Mouse (Mus musculus): ENCODE results near the gene Pimreg.

Pimreg gene

DNA sequence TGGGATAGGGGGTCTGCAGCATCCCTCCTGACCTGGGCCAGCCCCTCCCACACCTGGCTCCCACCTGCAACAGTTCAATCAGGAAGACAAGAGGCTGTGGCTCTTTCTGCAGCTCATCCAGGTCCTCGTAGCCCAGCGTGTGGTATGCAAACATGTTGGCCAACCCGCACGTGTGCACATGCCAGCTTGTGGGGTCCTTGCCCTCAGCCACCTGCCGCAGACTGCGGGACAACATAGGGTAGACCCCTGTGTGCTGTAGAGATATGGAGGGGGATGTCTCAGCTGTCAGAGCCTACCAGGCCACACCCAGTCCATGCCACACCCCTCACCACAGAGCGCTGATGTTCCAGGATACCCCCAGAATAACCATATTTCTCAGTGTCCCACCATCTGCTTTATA, 10.5 kb upstream of the Pimreg start:
- DNase-seq: no peak

DNA sequence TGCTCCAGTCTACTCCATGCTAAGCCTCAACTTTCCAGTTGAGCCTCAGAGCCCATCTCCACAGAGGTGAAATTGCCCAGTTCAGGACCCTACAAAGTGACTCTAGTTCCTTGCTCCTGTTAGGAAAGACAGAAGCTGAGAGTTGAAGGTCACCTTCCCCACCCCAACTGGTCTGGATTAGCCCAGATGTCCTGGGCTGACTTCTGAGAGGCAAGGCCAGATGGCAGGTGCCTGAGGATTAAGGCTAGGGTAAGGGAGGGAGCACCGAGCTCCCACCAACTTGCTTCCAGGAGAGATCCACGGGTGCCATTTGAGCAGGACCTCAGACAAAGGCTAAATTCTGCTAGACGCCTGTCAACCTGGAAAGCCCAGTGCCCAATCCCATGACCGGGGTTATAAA, 9.7 kb upstream of the Pimreg start:
- DNase-seq: peak; percentile 65

DNA sequence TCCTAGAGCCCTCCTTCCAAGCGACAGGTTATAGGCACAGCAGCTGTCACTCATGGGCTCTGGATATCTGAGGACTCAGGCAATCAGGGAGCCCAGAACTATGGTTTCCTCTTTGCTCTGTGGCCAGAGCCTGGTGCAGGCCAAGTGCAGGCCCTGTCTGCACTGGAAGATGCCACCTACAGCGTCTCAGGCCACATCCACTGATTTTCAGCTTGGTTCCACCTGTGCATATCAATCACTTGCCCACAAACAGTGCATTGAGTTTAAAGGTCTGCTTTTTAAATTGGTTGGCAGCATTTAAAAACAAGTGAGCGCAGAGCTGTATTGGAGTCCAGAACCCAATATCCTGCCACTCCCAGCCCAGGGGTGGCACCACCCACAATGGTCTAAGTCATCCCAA, 9.2 kb upstream of the Pimreg start:
- no peak for DNase-seq

DNA sequence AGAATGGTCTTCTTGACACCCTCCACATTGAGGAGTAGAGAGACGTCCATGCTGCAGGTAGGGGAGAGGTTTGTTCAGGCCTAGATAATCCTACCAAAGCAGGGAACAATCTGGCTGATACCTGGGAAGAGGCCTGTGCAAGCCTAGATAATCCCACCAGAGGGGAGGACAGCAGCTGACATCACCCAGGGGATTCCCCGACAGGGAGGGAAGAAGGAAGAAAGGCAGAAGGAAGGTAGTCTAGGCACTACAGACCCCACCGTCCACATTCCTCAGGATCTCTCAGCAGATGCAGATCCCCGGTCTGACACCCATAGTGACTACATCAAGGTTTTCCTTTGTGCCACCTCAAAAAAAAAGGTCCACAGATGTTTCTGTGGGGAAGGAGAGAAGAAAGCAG, 4.4 kb upstream of the Pimreg start, which contains the start of gene Aipl1:
Aipl1 (minus strand) TSS at position 101 of the 400 bp plus-strand sequence.
- DNase-seq: peak; percentile 40

DNA sequence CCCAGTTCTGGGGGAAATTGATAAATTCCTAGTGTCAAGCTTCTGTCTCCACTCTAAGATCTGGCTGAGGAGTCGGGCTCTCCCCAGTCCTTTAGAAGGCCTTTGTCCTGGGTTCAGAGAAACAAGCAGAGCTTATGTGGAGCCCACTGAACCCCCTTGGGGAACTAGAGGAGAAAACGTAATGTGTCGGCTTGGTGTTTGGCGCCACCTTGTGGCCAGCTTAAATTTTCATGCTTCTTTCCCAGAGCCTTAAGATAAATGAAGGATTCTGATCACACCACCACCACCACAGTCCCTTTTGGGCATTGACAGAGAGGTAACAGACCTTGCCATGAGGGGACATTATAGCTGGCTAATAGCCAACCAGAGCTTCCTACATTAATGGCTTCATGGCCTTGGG, 3.8 kb upstream of the Pimreg start:
- peak; percentile 90 for DNase-seq

DNA sequence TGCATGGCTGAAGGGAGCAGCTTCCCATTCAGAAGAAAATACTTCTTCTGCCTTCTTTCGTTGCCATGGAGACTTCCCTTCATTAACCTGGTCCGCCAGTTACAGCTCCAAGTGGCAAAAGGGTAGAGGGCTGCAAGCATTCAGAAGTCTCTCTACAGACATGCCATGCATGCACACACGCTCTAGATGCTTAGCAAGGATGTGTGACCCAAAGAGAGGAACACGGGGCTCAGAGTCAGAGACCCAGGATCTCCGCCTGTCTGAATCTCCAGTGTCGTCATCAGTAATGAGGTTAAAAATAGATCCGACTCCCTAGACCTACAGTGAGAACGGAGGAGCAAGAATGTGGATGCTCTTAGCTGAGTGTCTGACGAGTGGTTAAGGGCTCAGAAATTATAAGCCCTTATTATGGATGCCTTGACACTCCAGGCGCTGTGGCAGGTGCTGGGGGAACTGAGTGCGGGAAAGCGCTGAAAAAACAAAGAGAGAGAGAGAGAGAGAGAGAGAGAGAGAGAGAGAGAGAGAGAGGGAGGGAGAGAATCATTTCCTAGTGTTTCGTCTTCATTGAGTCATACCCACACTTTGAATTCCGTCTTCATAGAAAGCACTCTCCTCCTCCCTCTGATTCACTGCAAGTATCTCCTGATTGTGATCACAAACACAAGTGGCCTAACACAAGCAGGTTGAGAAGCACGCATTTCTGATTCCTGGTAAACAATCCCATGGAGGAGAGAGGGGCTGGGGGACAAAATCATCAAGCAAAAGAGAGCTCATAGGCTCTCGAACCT, 2.0 kb upstream of the Pimreg start:
- DNase-seq: peak; percentile 55

DNA sequence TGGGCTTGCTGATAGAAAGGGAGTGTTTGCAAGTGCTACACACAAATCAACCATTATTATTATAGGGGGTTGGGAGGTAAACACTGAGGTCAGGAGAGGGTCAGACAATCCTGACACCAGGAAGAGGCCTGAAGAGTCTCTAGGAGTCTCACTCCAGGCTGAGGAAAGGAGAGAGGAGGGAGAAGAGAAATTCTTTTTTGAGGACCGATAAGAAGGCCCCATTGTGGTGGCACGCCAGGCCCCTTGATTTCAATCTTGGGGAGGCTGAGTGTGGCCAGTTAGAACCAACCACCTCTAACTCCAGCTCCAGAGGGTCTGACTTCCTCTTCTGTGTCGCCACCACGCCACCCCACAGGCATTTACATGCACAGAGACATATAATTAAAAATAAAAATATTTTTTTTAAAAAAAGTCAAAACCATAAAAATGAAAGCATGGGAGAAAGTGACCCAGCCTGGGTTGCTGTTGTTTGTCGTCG, 503 bp upstream of the Pimreg start:
- no peak for DNase-seq

DNA sequence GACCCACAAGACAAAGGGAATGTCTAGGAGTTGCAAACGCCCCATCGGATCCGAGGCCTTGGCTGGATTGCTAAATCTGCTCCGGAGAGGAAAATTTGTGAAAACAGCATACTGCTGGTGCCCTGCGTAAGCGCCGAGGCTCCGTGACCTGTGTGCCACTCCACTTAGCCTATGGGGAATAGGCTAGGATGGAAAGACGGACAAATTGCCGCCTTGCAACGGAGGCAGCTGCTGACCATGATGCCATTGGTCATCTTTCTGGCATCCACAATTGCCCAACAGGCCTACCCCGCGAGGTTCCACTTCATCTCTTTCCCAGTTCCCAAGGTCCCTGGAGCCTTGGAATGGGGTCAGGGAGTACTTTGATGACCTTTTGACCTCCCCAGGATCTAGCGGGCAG, 799 bp downstream of the Pimreg start:
- DNase-seq: peak; percentile 36

DNA sequence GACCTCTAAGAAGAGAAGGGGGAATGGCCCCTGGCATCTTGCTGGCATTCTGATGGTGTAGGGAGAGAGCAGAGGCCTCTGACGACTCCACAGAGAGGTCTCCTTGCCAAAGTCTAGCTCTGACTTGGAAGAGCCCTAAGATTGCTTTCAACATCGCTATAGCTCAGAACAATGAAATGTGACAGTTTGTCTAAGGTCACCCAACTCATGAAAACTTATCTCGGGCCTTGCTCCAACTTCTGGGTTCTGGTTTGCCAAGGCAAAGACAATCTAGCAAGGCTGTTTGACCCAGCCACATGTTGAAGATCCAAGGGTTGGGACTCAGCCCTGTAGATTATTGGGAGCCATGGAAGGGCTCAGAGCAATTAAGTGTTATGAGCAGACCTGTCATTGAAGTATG, 2.4 kb downstream of the Pimreg start:
- no peak for DNase-seq

DNA sequence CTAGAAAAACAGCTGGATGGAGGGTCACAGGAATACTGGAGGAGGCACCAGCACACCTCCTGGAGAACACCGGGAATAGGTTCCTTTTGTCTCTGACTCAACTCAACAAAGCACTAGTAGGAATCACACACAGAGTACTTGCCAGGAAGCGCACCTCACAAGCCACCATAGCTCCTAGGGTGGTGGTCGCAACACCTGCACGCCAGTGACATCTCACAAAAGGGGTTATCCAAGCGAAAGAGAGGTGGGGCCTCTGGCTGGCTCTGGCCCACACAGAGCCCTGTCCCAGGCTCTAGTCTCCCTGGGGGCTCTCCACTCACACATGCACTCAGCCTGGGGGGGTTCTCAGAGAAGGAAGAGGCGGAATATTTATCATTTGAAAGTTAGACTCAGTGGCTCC, 6.9 kb downstream of the Pimreg start:
- no peak for DNase-seq

DNA sequence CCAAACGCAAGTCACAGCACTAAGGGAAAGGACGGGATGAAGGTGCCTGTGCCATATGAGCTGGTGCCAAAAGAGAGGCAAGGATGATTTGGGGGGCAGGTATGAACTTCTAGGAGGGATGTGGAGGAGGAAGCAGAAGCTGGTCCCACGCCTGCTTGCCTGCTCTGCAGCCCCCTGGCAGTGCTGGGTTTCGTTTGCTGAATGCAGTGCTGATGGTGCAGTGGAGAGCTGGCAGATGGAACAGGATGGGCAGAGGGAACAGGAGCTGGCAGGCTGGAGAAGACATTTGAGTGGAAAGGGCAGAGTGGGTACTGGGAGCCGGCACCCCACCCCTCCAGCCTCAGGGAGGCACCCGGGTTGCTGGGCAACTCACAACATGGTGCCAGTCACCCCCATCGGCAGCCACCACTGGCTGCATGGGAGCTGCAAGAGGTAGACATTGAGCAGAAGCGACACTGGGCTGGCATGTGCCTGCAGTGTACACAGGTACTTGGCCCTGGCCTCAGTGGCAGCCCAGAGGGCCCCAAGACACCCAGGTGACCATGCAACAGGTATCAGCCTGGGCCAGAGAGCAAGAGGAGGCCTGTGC, 7.4 kb downstream of the Pimreg start:
- DNase-seq: no peak

DNA sequence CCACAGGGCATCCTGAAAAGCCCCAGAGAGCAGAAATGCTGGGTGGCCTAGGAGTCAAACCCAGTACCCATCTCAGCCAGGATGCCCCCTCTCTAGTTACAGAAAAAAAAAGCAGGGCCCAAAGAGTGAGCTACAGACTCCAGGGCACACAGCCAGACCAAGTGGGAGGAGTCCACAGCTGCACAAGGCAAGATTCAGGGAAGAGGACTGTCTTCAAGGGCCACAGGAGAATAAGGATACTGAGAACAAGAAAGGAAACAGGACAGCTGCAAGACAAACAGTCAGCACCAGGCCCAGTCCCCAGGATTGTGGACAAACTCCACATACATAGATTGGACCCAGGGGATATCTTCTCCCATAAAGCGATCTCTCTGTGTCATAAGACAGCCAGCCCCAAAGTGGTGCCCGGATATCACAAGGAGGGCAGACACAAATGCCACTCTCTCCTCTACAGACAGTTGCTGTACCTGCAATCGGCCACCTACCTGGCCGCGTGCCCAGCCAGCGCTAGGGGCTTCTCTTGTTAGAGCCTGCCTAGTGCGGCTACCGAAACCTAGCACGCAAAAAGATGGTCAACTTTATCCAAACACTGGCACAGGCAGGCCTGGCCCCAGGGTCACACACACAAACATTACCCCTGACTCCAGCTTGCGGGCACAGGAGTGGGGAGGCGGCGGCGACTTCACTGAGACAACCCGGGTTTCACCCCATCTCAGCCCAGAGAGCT, 8.5 kb downstream of the Pimreg start:
- no peak for DNase-seq

DNA sequence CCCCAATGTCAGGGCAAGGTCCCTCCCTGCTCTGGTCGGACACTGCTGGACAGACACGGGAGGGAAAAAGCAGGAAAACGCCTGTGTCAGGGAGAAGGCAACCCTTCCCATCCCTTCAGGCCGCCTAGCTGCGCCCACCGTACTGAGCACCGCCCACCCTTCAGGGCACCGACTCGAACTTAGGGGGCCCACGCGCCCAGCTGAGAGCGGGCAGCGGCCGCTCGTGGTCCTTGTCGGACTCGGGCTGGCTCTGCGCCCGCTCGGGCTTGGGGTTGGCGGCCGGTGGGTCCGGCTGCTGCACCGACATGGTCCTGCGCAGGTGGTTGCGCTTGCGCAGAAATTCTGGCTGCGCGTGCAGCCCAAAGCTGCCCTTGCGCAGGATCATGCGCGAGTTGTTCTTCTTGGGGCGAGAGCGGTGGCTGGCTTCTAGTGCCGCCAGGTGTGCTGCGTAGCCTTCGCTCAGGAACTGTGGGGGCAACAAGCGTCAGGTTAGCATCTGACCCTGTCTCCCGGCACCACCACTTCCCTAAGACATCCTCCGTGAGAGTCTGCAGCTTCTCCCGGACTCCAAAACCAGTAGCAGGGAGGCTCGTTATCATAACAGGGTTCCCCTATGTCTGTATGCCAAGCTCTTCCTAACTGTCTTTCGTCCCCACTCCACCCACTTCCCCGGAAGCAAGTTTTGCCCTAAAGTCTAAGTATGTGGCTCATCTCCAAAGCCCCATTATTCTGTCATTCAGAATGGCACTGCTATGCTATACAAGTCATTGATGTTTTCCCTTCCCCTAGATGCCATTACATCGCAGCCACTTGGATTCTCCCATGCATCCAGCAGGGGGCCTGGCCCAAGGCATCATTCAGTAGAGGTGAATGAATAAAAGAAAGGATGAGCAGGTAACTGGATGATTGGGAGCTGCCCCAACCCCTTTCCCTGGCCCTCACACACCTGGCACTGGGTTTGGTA, 9.3 kb downstream of the Pimreg start:
- DNase-seq: peak; percentile 69

DNA sequence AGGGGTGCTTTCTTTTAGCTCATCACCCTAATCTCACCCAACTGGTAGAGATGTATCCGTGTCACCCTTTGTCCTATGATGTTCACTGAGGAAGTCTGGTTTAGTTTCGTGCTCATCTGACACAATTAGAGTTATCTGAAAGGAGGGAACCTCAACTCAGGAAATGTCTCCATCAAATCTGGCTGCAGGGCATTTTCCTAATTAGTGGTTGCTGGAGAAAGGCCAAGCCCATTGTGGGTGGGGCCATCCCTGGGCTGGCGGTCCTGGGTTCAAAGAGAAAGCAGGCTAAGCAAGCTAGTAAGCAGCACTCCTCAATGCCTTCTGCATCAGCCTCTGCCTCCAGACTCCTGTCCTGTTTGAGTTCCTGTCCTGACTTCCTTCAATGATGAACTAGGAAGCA, 10.4 kb downstream of the Pimreg start:
- peak; percentile 64 for DNase-seq

DNA sequence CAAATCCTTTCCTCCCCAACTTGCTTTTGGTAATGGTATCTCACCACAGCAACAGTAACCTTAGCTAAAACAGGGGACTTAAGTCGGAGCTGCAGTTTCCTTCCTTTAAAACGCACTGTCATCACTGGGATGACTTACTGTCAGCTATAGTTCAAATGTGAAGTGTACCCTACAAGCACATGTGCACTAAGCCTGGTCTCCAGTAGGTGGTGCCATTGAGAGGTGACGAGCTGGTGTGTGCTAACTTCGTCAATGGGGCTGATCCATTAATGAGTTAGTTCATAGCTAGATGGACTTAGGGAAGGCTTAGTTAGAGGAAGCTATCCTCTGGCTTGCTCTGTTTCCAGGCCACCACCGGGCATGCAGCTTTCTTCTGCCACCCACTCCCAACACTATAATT, 10.8 kb downstream of the Pimreg start:
- peak; percentile 86 for DNase-seq

DNA sequence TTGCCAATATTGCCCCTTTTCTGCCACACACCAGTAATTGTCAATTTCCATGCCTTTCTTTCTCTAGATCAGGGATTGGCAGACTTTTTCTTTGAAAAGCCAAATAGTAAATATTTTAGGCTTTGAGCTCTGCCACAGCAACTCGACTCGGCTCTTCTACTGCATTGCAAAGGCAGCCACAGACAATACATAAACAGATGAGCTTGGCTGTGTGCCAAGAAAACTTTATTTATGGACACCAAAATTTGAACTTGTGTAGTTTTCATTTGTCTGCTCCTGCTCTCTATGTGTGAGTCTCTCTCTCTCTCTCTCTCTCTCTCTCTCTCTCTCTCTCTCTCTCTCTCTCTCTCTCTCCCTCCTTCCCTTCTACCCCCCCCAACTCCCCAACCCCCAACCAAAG, 13.3 kb downstream of the Pimreg start:
- DNase-seq: no peak

DNA sequence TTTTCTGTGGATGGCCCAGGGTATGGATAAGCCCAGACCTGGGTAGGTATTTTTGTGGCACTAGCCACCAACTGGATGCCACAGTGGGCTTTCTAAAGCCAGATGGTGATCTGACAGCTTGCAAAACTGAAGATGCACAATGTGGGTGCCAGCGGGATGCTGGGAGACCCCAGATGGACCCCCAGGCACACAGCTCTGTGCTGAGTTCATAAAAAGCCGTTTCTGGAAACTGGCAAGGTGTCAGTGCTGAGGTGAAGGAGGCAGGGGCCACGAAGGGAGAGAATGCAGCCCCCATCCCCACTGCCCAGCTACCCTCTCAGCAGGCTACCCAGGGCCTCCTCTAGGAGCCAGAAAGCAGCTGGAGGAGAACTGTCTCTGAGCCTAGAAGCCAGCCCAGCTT, 15.3 kb downstream of the Pimreg start:
- no peak for DNase-seq

DNA sequence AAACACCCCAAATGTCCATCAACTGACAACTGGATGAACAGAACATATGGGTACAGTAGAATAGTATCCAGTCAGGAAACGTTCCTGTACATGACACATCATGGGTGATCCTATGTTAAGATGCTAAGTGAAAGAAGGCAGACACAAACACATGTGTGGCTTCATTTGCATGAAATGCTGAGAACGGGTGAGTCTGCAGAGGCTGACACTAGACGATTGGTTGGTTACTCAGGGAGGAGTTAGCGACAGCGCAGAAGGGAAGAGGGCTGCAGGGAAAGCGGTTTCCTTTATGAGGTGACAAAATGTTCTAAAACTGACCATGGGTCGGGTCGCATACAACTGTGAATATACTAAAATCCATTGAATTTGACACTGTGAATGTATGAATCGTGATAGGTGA, 18.6 kb downstream of the Pimreg start:
- no peak for DNase-seq

DNA sequence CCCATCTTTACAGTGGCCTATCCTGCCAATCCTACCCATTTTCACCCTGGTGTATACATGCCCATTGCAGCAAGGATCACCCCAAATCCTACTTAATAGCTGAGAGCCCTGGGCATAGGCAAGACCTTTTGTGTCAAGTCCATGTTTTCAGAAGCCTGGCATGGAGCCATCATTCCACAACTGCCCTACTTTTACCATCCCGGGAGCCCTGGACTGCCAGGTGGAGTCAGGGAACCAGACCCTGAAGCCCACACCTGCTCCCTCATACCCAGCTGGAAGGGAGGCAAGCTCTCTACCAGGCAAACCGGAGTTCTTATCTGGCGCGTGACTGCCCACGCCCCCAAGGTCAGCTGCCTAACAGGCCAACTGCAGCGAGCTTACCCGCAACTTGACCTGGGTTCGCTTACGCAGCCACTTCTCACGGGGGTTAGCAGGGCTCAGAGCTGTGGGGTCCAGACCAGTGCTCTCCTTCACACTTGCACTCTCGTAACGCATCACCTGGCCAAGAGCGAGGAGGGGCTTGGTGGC, 19.3 kb downstream of the Pimreg start:
- DNase-seq: peak; percentile 42

DNA sequence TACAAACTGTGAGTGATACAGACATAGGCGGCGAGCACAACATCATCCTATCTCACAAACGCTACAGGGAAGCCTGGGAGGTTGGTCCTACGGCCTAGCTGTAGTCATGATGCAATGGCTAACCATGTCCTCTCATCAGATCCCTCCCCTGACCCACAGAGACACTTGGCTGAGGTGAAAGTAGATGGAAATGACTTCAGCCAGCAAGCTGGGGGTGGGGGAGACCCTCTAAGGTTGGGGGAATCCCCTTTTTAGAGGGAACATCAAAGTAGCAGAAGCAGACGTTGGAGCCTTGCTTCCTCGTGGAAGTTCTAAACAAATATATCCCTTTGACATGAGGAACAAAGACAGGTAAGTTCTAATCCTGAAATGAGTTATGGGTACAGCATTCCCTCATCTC, 22.6 kb downstream of the Pimreg start:
- no peak for DNase-seq

DNA sequence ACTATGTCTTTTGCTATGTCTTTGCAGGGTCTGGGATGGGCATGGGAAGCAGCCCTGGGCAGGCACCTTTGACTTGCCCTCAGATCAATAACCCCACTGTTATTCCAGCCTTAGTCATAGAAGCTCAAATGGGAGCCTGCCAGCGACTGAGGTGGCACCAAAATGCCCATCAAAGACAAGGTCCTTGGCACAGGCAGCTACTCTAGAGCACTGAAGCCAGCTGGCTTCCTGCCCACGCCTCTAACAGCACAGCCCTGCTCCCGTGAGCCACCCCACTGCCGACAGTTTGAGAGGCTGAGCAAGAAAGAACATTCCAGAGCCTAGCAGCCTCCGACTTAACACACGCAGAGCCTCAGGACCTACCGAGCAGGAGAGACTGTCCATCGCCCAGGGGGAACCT, 23.3 kb downstream of the Pimreg start:
- no peak for DNase-seq

DNA sequence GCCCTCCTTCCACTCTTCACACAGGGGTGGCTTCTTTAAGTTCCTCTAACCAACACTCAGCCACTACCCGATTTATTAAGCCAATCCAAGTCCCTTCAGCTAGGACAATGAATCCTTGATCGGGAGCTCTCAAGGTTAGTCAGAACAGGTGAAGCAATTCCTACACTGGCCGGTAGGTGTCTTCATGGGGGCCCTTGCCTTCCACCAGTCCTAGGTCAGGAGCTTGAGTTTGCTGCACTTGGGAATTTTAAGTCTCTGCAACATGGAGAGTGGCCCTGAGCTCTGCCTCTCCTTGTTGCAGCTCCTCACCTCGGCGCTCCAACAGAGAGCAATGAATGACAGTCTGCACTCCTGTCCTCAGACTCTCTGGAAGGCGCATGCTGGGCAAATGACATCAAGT, 24.5 kb downstream of the Pimreg start:
- peak; percentile 59 for DNase-seq

DNA sequence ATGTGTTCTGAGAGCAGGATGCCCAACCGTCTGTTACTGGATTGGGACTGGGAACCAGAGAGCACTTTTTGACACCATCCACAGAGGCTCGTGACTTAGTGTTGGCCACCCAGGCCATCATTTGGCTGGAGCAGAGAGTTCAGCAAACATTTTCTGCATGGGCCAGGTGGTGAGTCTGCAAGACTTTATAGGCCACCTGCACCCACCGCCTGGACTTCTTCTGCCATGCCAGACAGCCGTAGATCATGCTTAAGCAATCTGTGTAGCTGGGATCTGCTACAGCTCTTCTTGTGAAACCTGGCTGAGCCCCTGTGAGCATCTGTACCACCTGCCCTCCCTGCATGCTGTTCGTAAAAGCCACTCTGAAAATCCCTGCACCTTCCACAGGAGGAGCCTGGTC, 25.5 kb downstream of the Pimreg start:
- no peak for DNase-seq
